Mouse (Mus musculus) spleen, adult 2 months (tissue): ENCODE results near the gene Rarg.

Experiments
- CTCF ChIP-seq: fragments of 200-500 bp; IDR thresholded peaks from 2 replicates; pipeline ENCODE4 v1.5.1; 2011; ENCODE audit warnings: mild to moderate bottlenecking, inconsistent platforms; ENCODE audit not compliant: insufficient read depth, insufficient read length, insufficient replicate concordance; ENCODE audit errors: extremely low read depth
- POLR2A ChIP-seq: fragments of 200-500 bp; IDR thresholded peaks from 2 replicates; pipeline ENCODE4 v1.6.1; 2011; ENCODE audit warnings: low read depth, low read length, inconsistent platforms

- TF ChIP-seq POLR2A: no peak
- TF ChIP-seq CTCF: no peak
Observed at GRCm38 (mm10) chr15:102205779-102206178, 51.5 kb downstream of the Rarg start.
